Mouse (Mus musculus): ENCODE measurements at regions not wholly inside any gene's neighbourhood (a gene's known extent, or its start where the extent isn't known, plus 50 kb on each side); places are given as distances from the start of the nearest gene placed in this dataset.

- no peak for ATAC-seq (replicated peaks; ENCODE audit: insufficient number of reproducible peaks, insufficient read depth, low FRiP score, low read depth)
- WGBS = 67% methylated on average over 13 of the region's 13 CpGs
- Histone ChIP-seq H3K4me1 (replicated peaks) (0 out of 2 replicates have a peak, but pooled peaks cover 4% of the 10 kb centered on the region), H3K27me3 (no peaks in the 10 kb centered on the region), H3K9ac (no peak overlapping the region), H3K9me3 (replicated peaks) (no peaks in the 10 kb centered on the region), H3K36me3 (no peaks in the 10 kb centered on the region), H3K4me2 (no peak overlapping the region), H3K4me3 (no peak overlapping the region), H3K27ac (no peak overlapping the region)
Measured at GRCm38 (mm10) chr6:52470831-52471230, 157.5 kb downstream of the Evx1 start.

GRCm38 (mm10) chr6:52471384-52471957 lies 158.2 kb downstream of the Evx1 start:
- Histone ChIP-seq H3K27me3 (no peaks in the 10 kb centered on the region), H3K9me3 (replicated peaks) (no peaks in the 10 kb centered on the region), H3K9ac (no peak overlapping the region), H3K4me2 (no peak overlapping the region), H3K27ac (no peak overlapping the region), H3K4me3 (no peak overlapping the region), H3K4me1 (replicated peaks) (0 out of 2 replicates have a peak, but pooled peaks cover 4% of the 10 kb centered on the region), H3K36me3 (no peaks in the 10 kb centered on the region)
- ATAC-seq (replicated peaks; ENCODE audit: insufficient number of reproducible peaks, insufficient read depth, low FRiP score, low read depth) = no peak
- 91% methylated on average over 1 of the region's 1 CpGs for WGBS

- Histone ChIP-seq H3K4me2 (no peak overlapping the region), H3K4me1 (replicated peaks) (0 out of 2 replicates have a peak, but pooled peaks cover 4% of the 10 kb centered on the region), H3K27me3 (no peaks in the 10 kb centered on the region), H3K4me3 (no peak overlapping the region), H3K36me3 (no peaks in the 10 kb centered on the region), H3K9me3 (replicated peaks) (no peaks in the 10 kb centered on the region), H3K9ac (no peak overlapping the region), H3K27ac (no peak overlapping the region)
- ATAC-seq (replicated peaks; ENCODE audit: insufficient number of reproducible peaks, insufficient read depth, low FRiP score, low read depth) = no peak
- 85% methylated on average over 4 of the region's 4 CpGs for WGBS
Measured at GRCm38 (mm10) chr6:52472008-52472407, 158.7 kb downstream of the Evx1 start.

DNA sequence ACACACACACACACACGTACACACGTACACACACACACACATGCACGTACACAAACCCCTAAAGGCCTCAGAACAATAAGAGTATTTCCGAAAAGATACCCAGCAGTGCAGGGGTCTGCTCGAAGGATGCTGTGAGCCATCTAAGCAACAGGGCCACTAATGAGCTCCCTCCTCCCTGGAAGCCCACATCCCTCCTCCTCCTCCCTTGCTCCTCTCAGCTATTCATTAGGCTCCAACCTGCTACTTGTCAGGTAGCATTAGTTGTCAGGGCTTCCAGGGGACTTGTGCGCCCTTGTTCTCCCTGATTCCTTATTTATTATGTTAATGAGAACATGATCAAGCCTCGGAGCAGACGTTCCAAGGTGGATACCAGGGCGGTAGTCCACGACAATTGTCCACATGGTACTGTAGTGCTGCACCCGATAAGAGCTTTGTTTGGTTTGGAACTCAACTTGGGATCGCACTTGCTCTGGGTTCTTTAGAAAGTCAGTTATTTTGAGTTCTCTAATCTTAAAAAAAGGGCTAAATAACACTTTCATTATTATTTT lies 159.8 kb downstream of the Evx1 start:
- ATAC-seq (replicated peaks; ENCODE audit: insufficient number of reproducible peaks, insufficient read depth, low FRiP score, low read depth) = no peak
- Histone ChIP-seq H3K9ac (no peak overlapping the region), H3K4me2 (no peak overlapping the region), H3K27me3 (no peaks in the 10 kb centered on the region), H3K4me3 (no peak overlapping the region), H3K4me1 (replicated peaks) (0 out of 2 replicates have a peak, but pooled peaks cover 4% of the 10 kb centered on the region), H3K27ac (no peak overlapping the region), H3K36me3 (no peaks in the 10 kb centered on the region), H3K9me3 (replicated peaks) (no peaks in the 10 kb centered on the region)
- WGBS = 76% methylated on average over 12 of the region's 12 CpGs

- peak overlapping the region; percentile 13; the same call in 1 of the 2 replicates for H3K4me2 ChIP-seq
- no peaks in the 10 kb centered on the region for H3K27me3 ChIP-seq
- WGBS = 40% methylated on average over 11 of the region's 11 CpGs
- H3K4me1 ChIP-seq (replicated peaks) = peaks cover 7% of the 10 kb centered on the region; the same call in 1 of the 2 replicates
- no peaks in the 10 kb centered on the region for H3K9me3 ChIP-seq (replicated peaks)
- no peaks in the 10 kb centered on the region for H3K36me3 ChIP-seq
- no peak overlapping the region for H3K27ac ChIP-seq
- no peak overlapping the region for H3K4me3 ChIP-seq
- ATAC-seq (replicated peaks; ENCODE audit: insufficient number of reproducible peaks, insufficient read depth, low FRiP score, low read depth) = no peak
- no peak overlapping the region for H3K9ac ChIP-seq
Measured at GRCm38 (mm10) chr6:52473924-52474323, 160.6 kb downstream of the Evx1 start.

GRCm38 (mm10) chr6:52475676-52476075 lies 162.4 kb downstream of the Evx1 start:
- Histone ChIP-seq H3K4me1 (replicated peaks) (peaks cover 12% of the 10 kb centered on the region; the same call in 1 of the 2 replicates), H3K36me3 (no peaks in the 10 kb centered on the region), H3K9ac (no peak overlapping the region), H3K9me3 (replicated peaks) (no peaks in the 10 kb centered on the region), H3K4me2 (no peak overlapping the region), H3K27me3 (no peaks in the 10 kb centered on the region), H3K27ac (no peak overlapping the region), H3K4me3 (no peak overlapping the region)
- 86% methylated on average over 8 of the region's 8 CpGs for WGBS
- no peak for ATAC-seq (replicated peaks; ENCODE audit: insufficient number of reproducible peaks, insufficient read depth, low FRiP score, low read depth)

DNA sequence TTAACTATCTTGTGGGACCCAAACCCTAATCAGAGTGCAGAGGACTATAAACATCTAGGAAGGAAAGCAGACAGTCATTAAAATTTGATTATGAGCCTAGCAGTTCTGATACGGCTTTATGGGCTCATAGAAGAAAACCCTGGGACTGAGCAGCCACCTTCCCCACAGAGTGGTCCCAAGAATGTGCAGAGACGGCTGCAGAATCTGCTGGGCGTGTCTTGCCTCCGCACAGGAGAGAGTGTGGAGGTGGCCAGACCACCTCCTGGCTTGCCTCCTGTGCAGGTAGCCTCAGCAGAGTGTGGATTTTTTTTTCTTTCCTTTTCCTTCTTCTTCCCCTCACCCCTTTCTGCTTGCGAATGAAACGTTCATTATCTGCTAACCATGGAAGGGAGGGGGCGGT lies 163.3 kb downstream of the Hibadh start:
- no peaks in the 10 kb centered on the region for H3K9me3 ChIP-seq (replicated peaks)
- 48% methylated on average over 7 of the region's 7 CpGs for WGBS
- no peak overlapping the region for H3K4me2 ChIP-seq
- H3K27ac ChIP-seq = no peak overlapping the region
- no peak overlapping the region for H3K9ac ChIP-seq
- H3K36me3 ChIP-seq = no peaks in the 10 kb centered on the region
- H3K4me1 ChIP-seq (replicated peaks) = peaks cover 15% of the 10 kb centered on the region
- ATAC-seq (replicated peaks; ENCODE audit: insufficient number of reproducible peaks, insufficient read depth, low FRiP score, low read depth) = no peak
- no peak overlapping the region for H3K4me3 ChIP-seq
- H3K27me3 ChIP-seq = no peaks in the 10 kb centered on the region

GRCm38 (mm10) chr6:52477380-52477779 lies 162.8 kb downstream of the Hibadh start:
- H3K9ac ChIP-seq = no peak overlapping the region
- no peak for ATAC-seq (replicated peaks; ENCODE audit: insufficient number of reproducible peaks, insufficient read depth, low FRiP score, low read depth)
- H3K4me3 ChIP-seq = no peak overlapping the region
- H3K27ac ChIP-seq = no peak overlapping the region
- H3K4me2 ChIP-seq = no peak overlapping the region
- WGBS = 61% methylated on average over 7 of the region's 7 CpGs
- H3K9me3 ChIP-seq (replicated peaks) = no peaks in the 10 kb centered on the region
- no peaks in the 10 kb centered on the region for H3K36me3 ChIP-seq
- no peaks in the 10 kb centered on the region for H3K27me3 ChIP-seq
- H3K4me1 ChIP-seq (replicated peaks) = peaks cover 15% of the 10 kb centered on the region

- Histone ChIP-seq H3K4me1 (replicated peaks) (peaks cover 15% of the 10 kb centered on the region), H3K4me3 (no peak overlapping the region), H3K36me3 (no peaks in the 10 kb centered on the region), H3K27me3 (no peaks in the 10 kb centered on the region), H3K9me3 (replicated peaks) (no peaks in the 10 kb centered on the region), H3K27ac (no peak overlapping the region), H3K9ac (no peak overlapping the region), H3K4me2 (no peak overlapping the region)
- WGBS = 72% methylated on average over 2 of the region's 2 CpGs
- ATAC-seq (replicated peaks; ENCODE audit: insufficient number of reproducible peaks, insufficient read depth, low FRiP score, low read depth) = no peak
Measured at GRCm38 (mm10) chr6:52478624-52479023, 161.6 kb downstream of the Hibadh start.

DNA sequence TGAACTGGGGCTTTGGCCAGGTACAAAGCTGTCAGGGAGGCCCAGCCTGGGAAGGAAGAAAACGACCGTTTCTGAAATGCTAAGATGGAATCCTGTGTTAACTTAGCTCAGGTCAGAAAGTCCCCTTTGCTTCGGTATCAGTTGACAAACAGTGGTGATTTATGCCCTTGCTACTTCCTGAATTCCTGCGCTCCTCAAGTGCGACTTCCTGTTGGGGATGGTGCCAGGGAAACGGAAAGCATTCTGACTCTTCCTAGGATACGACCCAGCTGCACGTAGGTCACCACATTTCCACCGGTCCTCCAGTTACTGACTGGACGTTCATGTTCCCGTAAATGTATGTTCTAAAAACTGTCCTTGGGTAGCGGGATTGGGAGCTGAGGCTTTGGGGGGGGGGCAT lies 161.0 kb downstream of the Hibadh start:
- WGBS = 46% methylated on average over 12 of the region's 12 CpGs
- Histone ChIP-seq H3K4me2 (no peak overlapping the region), H3K4me1 (replicated peaks) (peaks cover 12% of the 10 kb centered on the region), H3K9me3 (replicated peaks) (no peaks in the 10 kb centered on the region), H3K27me3 (no peaks in the 10 kb centered on the region), H3K9ac (no peak overlapping the region), H3K4me3 (no peak overlapping the region), H3K27ac (no peak overlapping the region), H3K36me3 (no peaks in the 10 kb centered on the region)
- ATAC-seq (replicated peaks; ENCODE audit: insufficient number of reproducible peaks, insufficient read depth, low FRiP score, low read depth) = no peak

GRCm38 (mm10) chr6:52481975-52482374 lies 158.2 kb downstream of the Hibadh start:
- Histone ChIP-seq H3K4me2 (no peak overlapping the region), H3K27me3 (no peaks in the 10 kb centered on the region), H3K36me3 (no peaks in the 10 kb centered on the region), H3K9me3 (replicated peaks) (no peaks in the 10 kb centered on the region), H3K9ac (no peak overlapping the region), H3K4me1 (replicated peaks) (peaks cover 19% of the 10 kb centered on the region), H3K27ac (no peak overlapping the region), H3K4me3 (no peak overlapping the region)
- ATAC-seq (replicated peaks; ENCODE audit: insufficient number of reproducible peaks, insufficient read depth, low FRiP score, low read depth) = no peak
- WGBS = 73% methylated on average over 7 of the region's 7 CpGs

GRCm38 (mm10) chr6:52486146-52486545 lies 154.0 kb downstream of the Hibadh start:
- WGBS = 65% methylated on average over 9 of the region's 9 CpGs
- H3K4me2 ChIP-seq = no peak overlapping the region
- no peak overlapping the region for H3K9ac ChIP-seq
- H3K9me3 ChIP-seq (replicated peaks) = no peaks in the 10 kb centered on the region
- H3K27me3 ChIP-seq = no peaks in the 10 kb centered on the region
- peaks cover 12% of the 10 kb centered on the region for H3K4me1 ChIP-seq (replicated peaks)
- H3K4me3 ChIP-seq = no peak overlapping the region
- peak overlapping the region; percentile 41 for H3K27ac ChIP-seq
- ATAC-seq (replicated peaks; ENCODE audit: insufficient number of reproducible peaks, insufficient read depth, low FRiP score, low read depth) = no peak
- no peaks in the 10 kb centered on the region for H3K36me3 ChIP-seq

All from heart, embryonic 15.5 days (tissue).